Mouse (Mus musculus) left cerebral cortex, adult 11 months (tissue): Measurements from ENCODE around the gene Shisa3.

Experiments used
- DNase-seq: peaks from one replicate; pipeline ENCODE4 v3.0.0; 2022; ENCODE audit warnings: low spot score

The Shisa3 gene

GRCm38 (mm10) chr5:67607804-67608673 is at the start of gene Shisa3:
TSS of gene Shisa3 (plus strand) at chr5:67607882.
- DNase-seq: no peak

- no peak for DNase-seq
These were observed 49.0 kb upstream of the Shisa3 start for GRCm38 (mm10) chr5:67558644-67559043.

- DNase-seq: no peak
These were observed 48.6 kb upstream of the Shisa3 start for GRCm38 (mm10) chr5:67559063-67559462.

- DNase-seq: no peak
These were observed 35.0 kb upstream of the Shisa3 start for GRCm38 (mm10) chr5:67572552-67573155.

- no peak for DNase-seq
These were observed 33.6 kb upstream of the Shisa3 start for GRCm38 (mm10) chr5:67574039-67574438.

- no peak for DNase-seq
These were observed 32.0 kb upstream of the Shisa3 start for GRCm38 (mm10) chr5:67575705-67576104.

- no peak for DNase-seq
These were observed 27.7 kb upstream of the Shisa3 start for GRCm38 (mm10) chr5:67579725-67580633.

GRCm38 (mm10) chr5:67595070-67595469 is 12.6 kb upstream of the Shisa3 start:
- DNase-seq: no peak

GRCm38 (mm10) chr5:67595629-67596028 is 12.1 kb upstream of the Shisa3 start:
- no peak for DNase-seq

GRCm38 (mm10) chr5:67599935-67600334 is 7.7 kb upstream of the Shisa3 start:
- no peak for DNase-seq

- no peak for DNase-seq
These were observed 1.7 kb upstream of the Shisa3 start for GRCm38 (mm10) chr5:67605951-67606350.

- DNase-seq: no peak
These were observed 522 bp upstream of the Shisa3 start for GRCm38 (mm10) chr5:67606916-67607803.

GRCm38 (mm10) chr5:67608674-67609519 is 1.2 kb downstream of the Shisa3 start:
- DNase-seq: no peak

- DNase-seq: no peak
These were observed 1.8 kb downstream of the Shisa3 start for GRCm38 (mm10) chr5:67609520-67609837.

- DNase-seq: no peak
These were observed 13.5 kb downstream of the Shisa3 start for GRCm38 (mm10) chr5:67621230-67621629.

GRCm38 (mm10) chr5:67628180-67628940 is 20.7 kb downstream of the Shisa3 start:
- DNase-seq: no peak

- DNase-seq: no peak
These were observed 21.8 kb downstream of the Shisa3 start for GRCm38 (mm10) chr5:67629440-67629839.

- no peak for DNase-seq
These were observed 22.2 kb downstream of the Shisa3 start for GRCm38 (mm10) chr5:67629861-67630260.

GRCm38 (mm10) chr5:67631261-67631660 is 23.6 kb downstream of the Shisa3 start:
- no peak for DNase-seq
